Mouse (Mus musculus) kidney, embryonic 14.5 days (tissue): Measurements from ENCODE around the gene Mup5. TPM values are rescaled to one million over a fixed set of nuclear protein-coding genes. Genes with fewer than 3 reads are reported as not detected.
"Not testable (repeated sequence)": the region's sequence is repeated elsewhere in the genome, so short reads cannot be mapped to it uniquely, and the experiment has no call there.

ENCODE experiments used
- ATAC-seq: fragments of 200-750 bp; cut with Nextera tagmentation; 2 replicates; pipeline ENCODE4 v1.8.0; 2017; ENCODE audit warnings: moderate number of reproducible peaks, mild to moderate bottlenecking, moderate TSS enrichment, moderate library complexity; ENCODE audit not compliant: low FRiP score, low TSS enrichment
- H3K27ac ChIP-seq: fragments of 300-500 bp; sonication (generic); 2 replicates; pipeline ENCODE4 v1.5.1; 2014; ENCODE audit warnings: low read depth, mild to moderate bottlenecking, low read length, moderate library complexity, mixed read lengths
- H3K27me3 ChIP-seq: fragments of 300-500 bp; sonication (generic); 2 replicates; pipeline ENCODE4 v1.6.1; 2014; ENCODE audit warnings: mild to moderate bottlenecking, low read length; ENCODE audit not compliant: control insufficient read depth, insufficient read depth
- H3K36me3 ChIP-seq: fragments of 300-500 bp; sonication (generic); 2 replicates; pipeline ENCODE4 v1.6.1; 2014; ENCODE audit warnings: low read length, mixed read lengths; ENCODE audit not compliant: control insufficient read depth, insufficient read depth
- H3K4me1 ChIP-seq: fragments of 300-500 bp; sonication (generic); 2 replicates; pipeline ENCODE4 v1.6.1; 2014; ENCODE audit warnings: low read length, mixed read lengths; ENCODE audit not compliant: control insufficient read depth, insufficient read depth
- H3K4me2 ChIP-seq: fragments of 300-500 bp; sonication (generic); replicated peaks from 2 replicates; pipeline ENCODE4 v1.6.1; 2014; ENCODE audit warnings: low read depth, mild to moderate bottlenecking, low read length
- H3K4me3 ChIP-seq: fragments of 300-500 bp; sonication (generic); 2 replicates; pipeline ENCODE4 v1.5.1; 2014; ENCODE audit warnings: mild to moderate bottlenecking, low read length
- H3K9ac ChIP-seq: fragments of 300-500 bp; sonication (generic); 2 replicates; pipeline ENCODE4 v1.6.1; 2014; ENCODE audit warnings: low read depth, mild to moderate bottlenecking, low read length, moderate library complexity
- H3K9me3 ChIP-seq: fragments of 300-500 bp; sonication (generic); 2 replicates; pipeline ENCODE4 v1.6.1; 2016; ENCODE audit warnings: low read length; ENCODE audit not compliant: control insufficient read depth
- WGBS: fragments of 180-500 bp; shearing (Covaris S2); extraction: QIAGEN DNeasy Blood & Tissue Kit; methylation state at CpG from one replicate; pipeline ENCODE4 v1.1.7; 2014; 5-methylcytosine and 5-hydroxymethylcytosine counted together
- polyA plus RNA-seq: library from polyadenylated mRNA; unstranded; fragments of >200 nt; fragmentation: Nextera tagmentation; extraction: Ambion mirVana; gene quantifications from 2 replicates; pipeline ENCODE4 v1.2.1, GENCODE M21; 2014

Mup5 gene
- polyA plus RNA-seq, 1 experiment from 2014 or later = not detected

- Histone ChIP-seq H3K9me3 (no peaks in the 10 kb centered on the region), H3K9ac (no peak overlapping the region), H3K4me1 (no peaks in the 10 kb centered on the region), H3K27ac (no peak overlapping the region), H3K4me2 (no peak overlapping the region), H3K27me3 (no peaks in the 10 kb centered on the region), H3K4me3 (no peak overlapping the region), H3K36me3 (no peaks in the 10 kb centered on the region)
- WGBS = 78% methylated on average over 2 of the region's 2 CpGs
- no peak for ATAC-seq
These were observed 19.4 kb downstream of the Mup5 start for GRCm38 (mm10) chr4:61815602-61816001.

- no peaks in the 10 kb centered on the region for H3K4me1 ChIP-seq
- H3K9ac ChIP-seq = no peak overlapping the region
- ATAC-seq = no peak
- H3K27me3 ChIP-seq = no peaks in the 10 kb centered on the region
- H3K9me3 ChIP-seq = no peaks in the 10 kb centered on the region
- H3K27ac ChIP-seq = no peak overlapping the region
- H3K4me2 ChIP-seq = no peak overlapping the region
- no peak overlapping the region for H3K4me3 ChIP-seq
- no peaks in the 10 kb centered on the region for H3K36me3 ChIP-seq
These were observed 21.6 kb downstream of the Mup5 start for GRCm38 (mm10) chr4:61813435-61813834.

GRCm38 (mm10) chr4:61811193-61811592 lies 23.8 kb downstream of the Mup5 start:
- not testable (repeated sequence) for H3K9ac ChIP-seq, H3K27ac ChIP-seq, H3K27me3 ChIP-seq, H3K36me3 ChIP-seq, H3K4me3 ChIP-seq, H3K4me1 ChIP-seq, H3K4me2 ChIP-seq, ATAC-seq, H3K9me3 ChIP-seq
- 17% methylated on average over 2 of the region's 2 CpGs for WGBS

- not testable (repeated sequence) for ATAC-seq, H3K27ac ChIP-seq, H3K36me3 ChIP-seq, H3K4me2 ChIP-seq, H3K4me3 ChIP-seq, H3K27me3 ChIP-seq, H3K4me1 ChIP-seq, H3K9me3 ChIP-seq, H3K9ac ChIP-seq
- WGBS = 86% methylated on average over 3 of the region's 3 CpGs
These were observed 26.1 kb downstream of the Mup5 start for GRCm38 (mm10) chr4:61808926-61809325.

GRCm38 (mm10) chr4:61789699-61790098 lies 45.3 kb downstream of the Mup5 start:
- not testable (repeated sequence) for H3K27me3 ChIP-seq, H3K36me3 ChIP-seq, H3K9ac ChIP-seq, ATAC-seq, H3K4me1 ChIP-seq, H3K4me3 ChIP-seq, H3K27ac ChIP-seq, H3K4me2 ChIP-seq, H3K9me3 ChIP-seq
- 89% methylated on average over 1 of the region's 1 CpGs for whole genome bisulfite sequencing

GRCm38 (mm10) chr4:61784231-61784630 lies 50.8 kb downstream of the Mup5 start:
- not testable (repeated sequence) for H3K27ac ChIP-seq, H3K27me3 ChIP-seq, ATAC-seq, H3K4me1 ChIP-seq, H3K9ac ChIP-seq, H3K36me3 ChIP-seq, H3K4me3 ChIP-seq, H3K4me2 ChIP-seq, H3K9me3 ChIP-seq
- WGBS = 82% methylated on average over 1 of the region's 1 CpGs

GRCm38 (mm10) chr4:61782169-61782568 lies 52.9 kb downstream of the Mup5 start, which contains the start of gene Mup19:
Mup19 (minus strand) TSS chr4:61782269.
- not testable (repeated sequence) for H3K36me3 ChIP-seq, H3K9me3 ChIP-seq, H3K9ac ChIP-seq, H3K27me3 ChIP-seq, H3K4me3 ChIP-seq, H3K4me2 ChIP-seq, H3K27ac ChIP-seq, ATAC-seq, H3K4me1 ChIP-seq
- WGBS = 79% methylated on average over 1 of the region's 5 CpGs

Other genes starting within 250 kb of the Mup5 start
- not detected in 2 replicates for gene Mup17, start 239.4 kb downstream of the Mup5 start, polyA plus RNA-seq
- not detected in 2 replicates for gene Mup18, start 161.1 kb downstream of the Mup5 start, polyA plus RNA-seq
- gene Mup19, start 53.0 kb downstream of the Mup5 start, polyA plus RNA-seq = not detected in 2 replicates
- not detected in 2 replicates for gene Mup20, start 218.9 kb upstream of the Mup5 start, polyA plus RNA-seq